Mouse (Mus musculus) heart, adult 2 months (tissue): Measurements from ENCODE around the gene Unc45b.

Experiments used
- CTCF ChIP-seq: fragments of 200-600 bp; IDR thresholded peaks from 2 replicates; pipeline ENCODE4 v1.8.1; 2022; ENCODE audit warnings: antibody characterized with exemption, mild to moderate bottlenecking, moderate library complexity
- POLR2A ChIP-seq: fragments of 200-500 bp; IDR thresholded peaks from 2 replicates; pipeline ENCODE4 v1.6.1; 2011; ENCODE audit warnings: mild to moderate bottlenecking, low read depth, low read length, control low read depth; ENCODE audit not compliant: insufficient read depth

DNA sequence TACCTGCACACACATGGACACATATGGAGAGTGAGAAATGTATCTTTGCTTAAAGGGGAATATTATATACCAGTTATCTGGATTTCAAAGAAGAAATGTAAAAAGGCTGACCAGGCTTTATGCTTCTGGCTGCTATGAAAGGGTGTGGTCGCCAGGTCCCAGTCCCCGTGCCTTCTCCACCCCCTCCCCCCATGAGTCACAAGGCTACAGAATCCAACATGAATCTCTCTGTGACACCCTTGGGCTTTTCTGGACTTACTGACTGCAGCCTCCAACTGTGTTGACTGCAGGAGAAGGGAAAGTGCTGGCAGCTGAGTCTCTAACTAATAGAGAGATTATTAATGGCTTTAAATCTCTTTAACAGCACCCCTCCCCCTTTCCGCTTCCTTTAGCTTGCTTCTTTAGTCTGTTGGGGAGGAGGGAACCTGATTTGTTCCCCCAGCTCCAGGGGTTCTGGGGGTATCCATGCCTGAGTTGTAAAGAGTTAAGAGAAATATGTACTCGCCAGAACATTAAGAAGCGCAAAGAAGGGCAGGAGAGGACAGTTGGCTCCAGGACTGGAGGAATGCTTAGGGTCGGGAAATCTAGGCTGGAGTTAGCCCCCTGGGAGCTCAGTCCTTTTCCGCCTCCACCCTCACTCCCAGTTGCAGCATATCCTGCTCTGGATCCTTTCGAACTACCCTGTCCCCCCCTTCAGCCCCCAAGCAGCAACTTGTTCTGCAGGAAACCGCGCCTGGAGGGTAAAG lies 40.6 kb downstream of the Unc45b start, which contains the start of gene Slfn5:
- TF ChIP-seq POLR2A (peak; percentile 59), CTCF (no peak)
